Mouse (Mus musculus): ENCODE results near the gene Pwwp2a. TPM values are rescaled to one million over a fixed set of nuclear protein-coding genes. Genes with fewer than 3 reads are reported as not detected.

Pwwp2a gene
- polyA plus RNA-seq, 1 experiment = 35.4 TPM

DNA sequence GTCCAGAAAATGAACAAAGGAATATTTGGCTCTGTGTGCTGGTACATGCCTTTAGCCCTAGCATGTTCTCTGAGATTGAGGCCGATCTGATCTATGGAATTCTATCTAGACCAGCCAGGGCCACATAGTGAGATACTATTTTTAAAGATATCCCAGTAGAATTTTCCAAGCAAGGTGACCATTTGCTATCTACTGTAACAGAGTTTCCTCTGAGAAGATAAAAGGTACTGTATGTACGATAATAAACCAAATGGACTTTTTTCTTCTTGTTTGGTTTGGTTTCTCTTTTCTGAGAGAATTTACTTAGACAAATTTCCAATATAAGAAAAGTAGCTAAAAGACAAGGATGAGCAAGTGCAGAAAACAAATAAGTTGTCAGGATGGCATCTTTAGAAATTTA is 26.6 kb downstream of the Pwwp2a start:
- peaks cover 4% of the 10 kb centered on the region; the same call in 1 of the 2 replicates for H3K4me1 ChIP-seq (ENCODE audit: control insufficient read depth, insufficient read depth, low read length)
- no peak overlapping the region for H3K4me3 ChIP-seq (ENCODE audit: insufficient read depth, low read length)
- TF ChIP-seq CTCF (IDR thresholded peaks at IDR 0.05; ENCODE audit: low read depth, low read length) (no peak), POLR2A (IDR thresholded peaks at IDR 0.05; ENCODE audit: borderline replicate concordance, low read depth, low read length) (no peak)
- H3K27ac ChIP-seq (ENCODE audit: insufficient read depth, low read depth, low read length) = no peak overlapping the region

DNA sequence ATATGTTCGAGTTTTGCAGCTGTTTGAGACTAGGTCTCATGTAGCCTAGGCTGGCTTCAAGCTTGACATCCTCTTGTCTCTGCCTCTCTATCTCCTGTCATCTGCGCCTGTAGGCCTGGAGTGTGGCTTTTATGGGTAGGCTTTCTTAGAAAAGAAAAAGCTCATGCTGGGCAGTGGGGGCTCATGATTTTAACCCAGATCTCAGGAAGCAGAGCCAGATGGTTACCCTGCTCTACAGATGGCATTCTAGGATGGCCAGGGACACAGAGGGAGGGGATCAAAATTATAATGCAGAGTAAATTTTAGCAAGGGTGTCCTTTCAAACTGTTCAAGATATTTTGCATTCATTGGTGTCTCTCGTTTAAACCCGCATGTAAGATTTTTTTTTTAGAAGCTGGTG is 30.4 kb downstream of the Pwwp2a start:
- H3K4me3 ChIP-seq (ENCODE audit: insufficient read depth, low read length) = no peak overlapping the region
- H3K4me1 ChIP-seq (ENCODE audit: control insufficient read depth, insufficient read depth, low read length) = peaks cover 13% of the 10 kb centered on the region
- TF ChIP-seq POLR2A (IDR thresholded peaks at IDR 0.05; ENCODE audit: borderline replicate concordance, low read depth, low read length) (no peak), CTCF (IDR thresholded peaks at IDR 0.05; ENCODE audit: low read depth, low read length) (no peak)
- H3K27ac ChIP-seq (ENCODE audit: insufficient read depth, low read depth, low read length) = no peak overlapping the region

DNA sequence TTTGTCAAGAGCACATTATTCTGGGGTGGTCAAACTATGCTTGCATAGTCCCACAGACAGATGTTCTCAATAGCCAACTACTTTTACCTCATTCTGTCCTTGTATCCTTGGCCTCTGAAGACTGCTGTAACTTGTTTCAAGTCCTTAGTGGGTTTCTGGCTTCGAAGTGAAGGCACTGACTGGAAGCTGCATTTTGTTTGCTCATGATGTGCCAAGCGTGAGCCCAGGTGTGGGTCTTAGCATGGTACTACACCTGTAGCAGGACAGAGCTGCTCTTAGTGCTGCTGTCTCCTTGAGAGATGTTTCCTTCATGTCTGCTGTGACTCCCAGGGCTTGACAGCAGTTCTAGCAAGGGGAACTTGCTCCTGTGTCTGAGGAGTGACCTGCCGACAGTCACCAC is 41.6 kb downstream of the Pwwp2a start:
- Histone ChIP-seq H3K27ac (ENCODE audit: insufficient read depth, low read depth, low read length) (peak overlapping the region; percentile 17), H3K4me3 (ENCODE audit: insufficient read depth, low read length) (no peak overlapping the region), H3K4me1 (ENCODE audit: control insufficient read depth, insufficient read depth, low read length) (peaks cover 18% of the 10 kb centered on the region)
- TF ChIP-seq CTCF (IDR thresholded peaks at IDR 0.05; ENCODE audit: low read depth, low read length) (no peak), POLR2A (IDR thresholded peaks at IDR 0.05; ENCODE audit: borderline replicate concordance, low read depth, low read length) (no peak)

- TF ChIP-seq CTCF (IDR thresholded peaks at IDR 0.05; ENCODE audit: low read depth, low read length) = no peak
- TF ChIP-seq POLR2A (IDR thresholded peaks at IDR 0.05; ENCODE audit: borderline replicate concordance, low read depth, low read length) = no peak
- H3K4me1 ChIP-seq (ENCODE audit: control insufficient read depth, insufficient read depth, low read length) = peaks cover 27% of the 10 kb centered on the region
- peak overlapping the region; percentile 37 for H3K27ac ChIP-seq (ENCODE audit: insufficient read depth, low read depth, low read length)
- H3K4me3 ChIP-seq (ENCODE audit: insufficient read depth, low read length) = no peak overlapping the region
These were observed 46.0 kb downstream of the Pwwp2a start for GRCm38 (mm10) chr11:43727796-43728195.

GRCm38 (mm10) chr11:43728737-43729301 is 47.0 kb downstream of the Pwwp2a start:
- H3K4me1 ChIP-seq (ENCODE audit: control insufficient read depth, insufficient read depth, low read length) = peaks cover 20% of the 10 kb centered on the region
- H3K27ac ChIP-seq (ENCODE audit: insufficient read depth, low read depth, low read length) = peak overlapping the region; percentile 80
- TF ChIP-seq POLR2A (IDR thresholded peaks at IDR 0.05; ENCODE audit: borderline replicate concordance, low read depth, low read length) (no peak), CTCF (IDR thresholded peaks at IDR 0.05; ENCODE audit: low read depth, low read length) (no peak)
- H3K4me3 ChIP-seq (ENCODE audit: insufficient read depth, low read length) = peak overlapping the region; percentile 35

GRCm38 (mm10) chr11:43747233-43748226 is 65.7 kb downstream of the Pwwp2a start, which contains the start of gene Ttc1:
Gene Ttc1 (minus strand): TSS chr11:43748008.
- Histone ChIP-seq H3K4me1 (ENCODE audit: control insufficient read depth, insufficient read depth, low read length) (peaks cover 7% of the 10 kb centered on the region), H3K27ac (ENCODE audit: insufficient read depth, low read depth, low read length) (peak within 1 kb of the TSS; percentile 58), H3K4me3 (ENCODE audit: insufficient read depth, low read length) (peak within 1 kb of the TSS; percentile 88)
- TF ChIP-seq CTCF (IDR thresholded peaks at IDR 0.05; ENCODE audit: low read depth, low read length) (no peak), POLR2A (IDR thresholded peaks at IDR 0.05; ENCODE audit: borderline replicate concordance, low read depth, low read length) (peak; percentile 77; the same call in 1 of the 2 replicates)

DNA sequence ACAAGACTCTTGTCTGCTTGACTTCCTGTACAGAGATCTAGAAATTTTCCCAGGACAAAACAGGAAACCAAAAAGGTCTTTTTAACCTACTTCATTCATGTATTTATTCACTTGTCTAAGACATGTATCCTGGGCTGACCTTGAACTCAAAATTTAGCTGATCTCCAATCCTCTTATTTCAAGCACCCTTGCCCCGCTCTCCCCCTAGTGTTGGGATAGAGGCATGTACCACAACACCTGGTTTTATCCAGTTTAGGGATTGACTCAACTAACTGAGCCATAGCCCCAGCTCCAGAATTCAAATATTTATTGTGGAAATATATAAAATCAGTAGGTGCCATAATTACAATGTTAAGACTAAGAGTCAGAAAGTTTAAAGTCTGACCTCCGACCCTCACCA is 69.7 kb downstream of the Pwwp2a start:
- Histone ChIP-seq H3K4me1 (ENCODE audit: control insufficient read depth, insufficient read depth, low read length) (peaks cover 6% of the 10 kb centered on the region), H3K27ac (ENCODE audit: insufficient read depth, low read depth, low read length) (no peak overlapping the region), H3K4me3 (ENCODE audit: insufficient read depth, low read length) (no peak overlapping the region)
- no peak for TF ChIP-seq CTCF (IDR thresholded peaks at IDR 0.05; ENCODE audit: low read depth, low read length)
- TF ChIP-seq POLR2A (IDR thresholded peaks at IDR 0.05; ENCODE audit: borderline replicate concordance, low read depth, low read length) = no peak

DNA sequence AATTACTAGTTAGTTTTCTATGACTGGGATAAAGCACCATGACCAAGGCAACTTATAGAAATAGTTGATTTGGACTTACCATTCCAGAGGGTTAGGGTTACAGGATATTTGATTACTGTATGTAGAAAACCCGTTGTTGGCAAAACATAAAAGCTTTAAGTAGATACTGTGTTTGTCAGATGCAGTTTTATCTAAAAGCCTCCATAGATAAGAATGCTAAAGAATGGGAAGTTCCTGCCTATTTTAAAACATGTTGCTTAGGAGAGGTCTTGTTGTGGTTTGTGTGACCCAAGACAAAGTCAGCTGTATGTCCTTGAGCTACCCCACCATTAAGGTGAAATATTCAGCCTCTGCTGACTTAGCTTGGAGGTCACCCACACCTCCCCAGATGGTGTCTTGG is 72.8 kb downstream of the Pwwp2a start:
- H3K4me3 ChIP-seq (ENCODE audit: insufficient read depth, low read length) = no peak overlapping the region
- TF ChIP-seq CTCF (IDR thresholded peaks at IDR 0.05; ENCODE audit: low read depth, low read length) (no peak), POLR2A (IDR thresholded peaks at IDR 0.05; ENCODE audit: borderline replicate concordance, low read depth, low read length) (no peak)

DNA sequence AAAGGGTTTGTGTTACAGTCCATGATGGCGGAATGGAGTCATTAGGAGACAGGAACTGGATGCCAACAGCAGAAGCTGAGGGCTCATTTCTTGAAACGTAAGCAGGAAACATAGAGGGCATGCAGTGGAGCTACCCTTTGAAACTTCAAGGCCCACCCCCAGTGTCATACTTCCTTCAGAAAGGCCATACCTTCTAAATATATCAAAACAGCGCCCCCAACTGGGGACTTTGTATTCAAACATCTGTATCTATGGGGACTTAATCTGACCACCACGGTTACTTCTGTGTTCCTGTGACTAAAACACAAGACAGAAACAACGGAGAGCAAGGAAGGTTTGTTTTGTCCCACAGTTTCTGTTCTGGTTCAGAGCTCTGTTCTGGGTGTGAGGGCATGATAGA is 73.6 kb downstream of the Pwwp2a start:
- H3K27ac ChIP-seq (ENCODE audit: insufficient read depth, low read depth, low read length) = no peak overlapping the region
- H3K4me1 ChIP-seq (ENCODE audit: control insufficient read depth, insufficient read depth, low read length) = peaks cover 2% of the 10 kb centered on the region; the same call in 1 of the 2 replicates
- no peak overlapping the region for H3K4me3 ChIP-seq (ENCODE audit: insufficient read depth, low read length)
- TF ChIP-seq CTCF (IDR thresholded peaks at IDR 0.05; ENCODE audit: low read depth, low read length) (no peak), POLR2A (IDR thresholded peaks at IDR 0.05; ENCODE audit: borderline replicate concordance, low read depth, low read length) (no peak)

More for the DNA sequence above, 72.8 kb downstream of the Pwwp2a start:
- peaks cover 2% of the 10 kb centered on the region; the same call in 1 of the 2 replicates for H3K4me1 ChIP-seq (ENCODE audit: control insufficient read depth, insufficient read depth, low read length)
- no peak overlapping the region for H3K27ac ChIP-seq (ENCODE audit: insufficient read depth, low read depth, low read length)

DNA sequence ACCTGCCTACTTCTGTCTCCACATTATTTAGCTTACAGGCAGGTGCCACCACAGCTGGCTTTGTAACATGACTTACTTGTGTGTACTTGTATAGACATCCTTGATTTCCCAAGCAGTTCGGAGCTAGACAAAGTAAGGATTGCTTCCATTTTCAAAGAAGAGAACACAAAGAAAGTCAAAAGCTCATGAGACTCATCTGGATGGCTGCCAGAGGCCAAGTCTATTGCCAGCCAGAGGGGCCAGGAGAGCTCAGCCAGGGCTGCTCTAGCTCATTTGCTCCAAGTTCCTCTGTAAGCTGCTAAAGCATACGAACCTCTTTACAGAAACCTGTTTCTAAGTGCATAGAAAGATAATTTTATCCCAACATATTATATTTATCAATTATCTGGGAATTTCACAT is 76.6 kb downstream of the Pwwp2a start:
- no peak overlapping the region for H3K4me3 ChIP-seq (ENCODE audit: insufficient read depth, low read length)
- H3K4me1 ChIP-seq (ENCODE audit: control insufficient read depth, insufficient read depth, low read length) = peaks cover 2% of the 10 kb centered on the region; the same call in 1 of the 2 replicates
- no peak overlapping the region for H3K27ac ChIP-seq (ENCODE audit: insufficient read depth, low read depth, low read length)
- TF ChIP-seq POLR2A (IDR thresholded peaks at IDR 0.05; ENCODE audit: borderline replicate concordance, low read depth, low read length) (no peak), CTCF (IDR thresholded peaks at IDR 0.05; ENCODE audit: low read depth, low read length) (no peak)
